12 mouse cellular contexts compared by ENCODE assay signal in genomic region chr4:104725673-104726072, GRCm38 (mm10). TPM values are rescaled to one million over a fixed set of nuclear protein-coding genes. Genes with fewer than 3 reads are reported as not detected.
A peak's percentile ranks its signal among the peaks of the same experiment; 100 is the strongest.
DNase-seq lines count a peak whose midpoint lies in the region; ATAC-seq and TF ChIP-seq lines count a peak whose summit lies in the region.
"Had no signal": no experiment of that assay in that cellular context is flagged by ENCODE, and none has a peak within 500 bp of the region (broad histone marks: within the 10 kb centered on the region; RNA-seq: fewer than 3 reads in every experiment).

No protein-coding gene starts in this region.

- no peak overlapping the region for H3K4me2 ChIP-seq in kidney, embryonic 15.5 days
- H3K4me2 ChIP-seq: embryonic facial prominence, embryonic 13.5 days; heart, embryonic 15.5 days; stomach, embryonic 15.5 days had no signal

- no peak overlapping the region for H3K4me3 ChIP-seq in kidney, adult 2 months (ENCODE audit: insufficient read depth, low read depth, low read length)
- H3K4me3 ChIP-seq in kidney, embryonic 15.5 days (replicated peaks), result no peak overlapping the region
- H3K4me3 ChIP-seq: embryonic facial prominence, embryonic 13.5 days; heart, embryonic 15.5 days; megakaryocyte, embryonic 14.5 days; stomach, embryonic 15.5 days had no signal

- no peaks in the 10 kb centered on the region for H3K9me3 ChIP-seq in kidney, embryonic 15.5 days (replicated peaks)
- H3K9me3 ChIP-seq: embryonic facial prominence, embryonic 13.5 days; heart, embryonic 15.5 days; stomach, embryonic 15.5 days had no signal

- H3K27me3 ChIP-seq in kidney, adult 2 months (replicated peaks; ENCODE audit: control insufficient read depth, insufficient read depth, low read length), result no peaks in the 10 kb centered on the region
- no peaks in the 10 kb centered on the region for H3K27me3 ChIP-seq in kidney, embryonic 15.5 days
- H3K27me3 ChIP-seq: heart, embryonic 15.5 days; megakaryocyte, embryonic 14.5 days; stomach, embryonic 15.5 days had no signal

- H3K27ac ChIP-seq in kidney, adult 2 months (ENCODE audit: insufficient read depth, low read depth, low read length), result no peak overlapping the region
- no peak overlapping the region for H3K27ac ChIP-seq in kidney, embryonic 15.5 days
- H3K27ac ChIP-seq: embryonic facial prominence, embryonic 13.5 days; heart, embryonic 15.5 days; stomach, embryonic 15.5 days had no signal

- no peak overlapping the region for H3K9ac ChIP-seq in kidney, embryonic 15.5 days
- H3K9ac ChIP-seq: embryonic facial prominence, embryonic 13.5 days; heart, embryonic 15.5 days; stomach, embryonic 15.5 days had no signal

- no peak for ATAC-seq in kidney, embryonic 15.5 days (replicated peaks; ENCODE audit: low FRiP score)

- no peaks in the 10 kb centered on the region for H3K4me1 ChIP-seq in kidney, adult 2 months (ENCODE audit: control insufficient read depth, insufficient read depth, low read length)
- H3K4me1 ChIP-seq in kidney, embryonic 15.5 days, result peaks cover 4% of the 10 kb centered on the region
- H3K4me1 ChIP-seq: megakaryocyte, embryonic 14.5 days; stomach, embryonic 15.5 days had no signal

- no peak; the same call in 1 of the 2 replicates for TF ChIP-seq CTCF in kidney, adult 2 months (conservative IDR thresholded peaks at IDR 0.05; ENCODE audit: insufficient read depth, insufficient read length, low read depth, low read length)

- DNase-seq in cerebellum, adult 8-10 months, result peak; percentile 22
- DNase-seq in cerebellum, adult 9-11 months, result no peak
- peak; percentile 34 for DNase-seq in kidney, adult 2 months
- DNase-seq in lung, postnatal 14 days, result peak; percentile 4
- DNase-seq in lung, adult 18-20 months, result no peak
- DNase-seq in mesoderm, embryonic 11.5 days (ENCODE audit: low read depth, low spot score), result peak; percentile 38
- DNase-seq in Muller cell, postnatal 12 days (ENCODE audit: inconsistent ontology term), result no peak

- H3K36me3 ChIP-seq in kidney, adult 2 months (ENCODE audit: control insufficient read depth, insufficient read depth, low read length), result no peaks in the 10 kb centered on the region
- no peaks in the 10 kb centered on the region for H3K36me3 ChIP-seq in kidney, embryonic 15.5 days
- H3K36me3 ChIP-seq: embryonic facial prominence, embryonic 13.5 days; heart, embryonic 15.5 days; stomach, embryonic 15.5 days had no signal

- no peak for TF ChIP-seq POLR2A in kidney, adult 2 months (IDR thresholded peaks at IDR 0.05; ENCODE audit: low read depth, low read length)

- WGBS in kidney, adult 2 months, result 54% methylated on average over 3 of the region's 3 CpGs
- 54% methylated on average over 3 of the region's 3 CpGs for WGBS in kidney, embryonic 15.5 days

RNA-seq across cellular contexts. Expression of gene C8b, which starts 40.4 kb away (rescaled TPM):
- polyA plus RNA-seq in kidney, adult 2 months (2012; rRNA removed), result not detected in 2 replicates
- polyA plus RNA-seq in kidney, embryonic 15.5 days (2015; fragmentation: Nextera tagmentation; extraction: Ambion mirVana), result 0.23 and 0.57 TPM in 2 replicates
- polyA plus RNA-seq: embryonic facial prominence, embryonic 13.5 days had no signal

Comparison
In these comparisons a context has a peak if more than half of its experiments do, and no peak if none do; other contexts are left out.
1. DNase-seq: peak in cerebellum, adult 8-10 months (single experiment), kidney, adult 2 months (single experiment), lung, postnatal 14 days (single experiment) and mesoderm, embryonic 11.5 days (single experiment); none in cerebellum, adult 9-11 months (single experiment), lung, adult 18-20 months (0 of 2) and Muller cell, postnatal 12 days (single experiment).